Mouse (Mus musculus) heart, adult 9 months (tissue): ENCODE data around the gene Mdp1.
A peak's percentile ranks its signal among the peaks of the same experiment; 100 is the strongest.

Experiments used
- DNase-seq, 2 experiments: peaks; one replicate each; pipeline ENCODE4 v3.0.0; 2022; ENCODE audit warnings: low spot score in 2 of 2

Gene Mdp1

GRCm38 (mm10) chr14:55659960-55660573 lies at the start of gene Mdp1:
Mdp1 (minus strand) TSS chr14:55660508.
- peak; percentile 54 to 70 for DNase-seq

DNA sequence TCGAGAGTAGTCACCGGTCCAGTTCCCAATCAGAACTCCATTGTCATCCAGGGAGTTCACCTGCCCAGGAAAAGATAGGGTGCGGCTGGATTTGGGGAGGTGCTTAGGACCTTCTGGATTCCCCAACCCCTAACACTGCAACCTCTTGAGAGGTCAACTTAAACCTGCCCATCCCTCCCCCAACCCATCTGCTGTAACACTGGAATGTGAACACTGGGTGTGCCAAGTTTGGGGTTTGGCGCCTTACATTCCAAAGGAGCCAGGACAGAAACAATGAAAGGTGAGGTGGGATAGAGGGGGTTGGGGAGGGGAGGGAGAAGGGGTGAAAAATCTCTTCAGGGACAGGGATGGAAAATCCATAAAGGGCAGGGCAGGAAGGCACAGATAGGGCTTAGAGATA lies 49.2 kb upstream of the Mdp1 start:
- no peak for DNase-seq

DNA sequence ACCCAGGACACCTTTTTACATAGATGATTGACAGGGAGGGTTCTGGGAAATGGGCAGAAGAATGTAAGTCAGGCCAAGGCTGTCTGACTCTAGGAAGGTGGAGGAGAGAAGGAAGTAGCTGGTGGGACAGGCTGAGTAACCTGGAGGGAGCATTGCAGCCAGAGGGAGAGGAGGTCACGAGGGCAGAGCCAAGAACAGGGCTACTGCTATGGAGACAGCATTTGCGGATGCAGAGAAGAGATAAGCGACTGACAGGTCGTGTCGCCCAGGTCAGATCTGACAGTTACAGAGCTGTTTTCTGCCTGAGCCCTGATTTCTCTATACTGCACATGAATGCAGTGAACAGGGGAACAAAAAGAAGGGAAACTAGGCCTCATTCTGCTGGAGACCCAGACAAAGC lies 47.1 kb upstream of the Mdp1 start:
- DNase-seq = no peak

GRCm38 (mm10) chr14:55706051-55706600 lies 45.8 kb upstream of the Mdp1 start:
- no peak for DNase-seq

GRCm38 (mm10) chr14:55702761-55703160 lies 42.5 kb upstream of the Mdp1 start:
- no peak for DNase-seq

- no peak for DNase-seq
Measured at GRCm38 (mm10) chr14:55701131-55701530, 40.8 kb upstream of the Mdp1 start.

- no peak for DNase-seq
Measured at GRCm38 (mm10) chr14:55697226-55697625, 36.9 kb upstream of the Mdp1 start.

DNA sequence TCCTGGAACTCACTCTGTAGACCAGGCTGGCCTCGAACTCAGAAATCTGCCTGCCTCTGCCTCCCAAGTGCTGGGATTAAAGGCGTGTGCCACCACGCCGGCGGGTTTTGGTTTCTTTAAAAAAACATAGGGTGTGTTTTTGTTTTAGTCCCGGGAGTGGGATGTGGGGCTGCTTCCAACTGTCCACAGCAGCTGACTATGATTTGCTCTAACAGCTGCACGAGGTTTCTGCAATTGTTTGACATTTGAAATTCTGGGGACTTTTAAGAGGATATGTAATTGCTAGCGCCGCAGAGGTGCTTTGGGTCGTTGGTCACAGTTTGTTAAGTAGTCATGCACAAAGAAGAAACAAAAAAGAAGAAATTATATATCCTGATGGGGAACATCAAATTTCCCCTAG lies 29.1 kb upstream of the Mdp1 start:
- DNase-seq = no peak

- no peak for DNase-seq
Measured at GRCm38 (mm10) chr14:55682118-55682493, 21.8 kb upstream of the Mdp1 start.

- peak; percentile 93 for DNase-seq
Measured at GRCm38 (mm10) chr14:55681160-55682117, 21.1 kb upstream of the Mdp1 start, which contains the start of gene Tinf2. Tinf2 (minus strand) TSS chr14:55681820.

- no peak for DNase-seq
Measured at GRCm38 (mm10) chr14:55677615-55678014, 17.3 kb upstream of the Mdp1 start.

DNA sequence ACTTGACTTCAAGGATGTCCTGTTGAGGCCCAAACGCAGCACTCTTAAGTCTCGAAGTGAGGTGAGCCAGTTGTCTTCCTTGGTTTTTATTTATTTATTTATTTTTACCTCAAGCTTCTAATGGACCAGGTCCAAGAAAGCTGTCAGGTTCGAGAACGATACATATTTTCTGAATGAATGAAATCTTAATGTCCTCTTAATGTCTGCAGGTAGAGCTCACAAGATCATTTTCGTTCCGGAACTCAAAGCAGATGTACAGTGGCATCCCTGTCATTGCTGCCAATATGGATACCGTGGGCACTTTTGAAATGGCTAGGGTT lies 12.4 kb upstream of the Mdp1 start:
- no peak for DNase-seq

- peak; percentile 95 for DNase-seq
Measured at GRCm38 (mm10) chr14:55671833-55672740, 11.8 kb upstream of the Mdp1 start, which contains the start of the genes Gmpr2 and Nedd8. Gmpr2 (plus strand) TSS chr14:55671941. Nedd8 (minus strand) TSS chr14:55672124.

DNA sequence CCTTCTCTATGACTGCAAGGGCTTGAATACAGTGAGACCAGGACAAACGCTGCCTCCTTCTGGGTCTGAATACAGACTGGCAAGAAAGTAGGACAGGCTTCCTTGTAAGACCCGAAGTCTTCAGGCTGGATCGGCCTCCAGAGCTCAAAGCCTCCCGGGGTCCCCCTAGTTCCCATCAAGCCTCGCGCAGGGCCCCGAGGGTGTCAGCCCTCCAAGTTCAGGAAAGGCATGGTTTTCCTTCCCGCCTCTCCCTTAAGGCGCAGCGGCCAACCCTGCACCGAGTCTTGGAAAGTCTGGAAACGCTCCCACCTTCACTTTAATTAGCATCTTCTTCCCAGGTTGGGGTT lies 11.2 kb upstream of the Mdp1 start:
- DNase-seq = no peak

- DNase-seq = no peak
Measured at GRCm38 (mm10) chr14:55660636-55661035, 328 bp upstream of the Mdp1 start.

- DNase-seq = no peak
Measured at GRCm38 (mm10) chr14:55658011-55658410, 2.3 kb downstream of the Mdp1 start.

GRCm38 (mm10) chr14:55656935-55657334 lies 3.4 kb downstream of the Mdp1 start:
- no peak for DNase-seq

GRCm38 (mm10) chr14:55651528-55651927 lies 8.8 kb downstream of the Mdp1 start:
- DNase-seq = no peak

GRCm38 (mm10) chr14:55649884-55650283 lies 10.4 kb downstream of the Mdp1 start, which contains the start of gene Tssk4:
Tssk4 (plus strand) TSS chr14:55650184.
- DNase-seq = no peak

- DNase-seq = no peak
Measured at GRCm38 (mm10) chr14:55644261-55644888, 15.9 kb downstream of the Mdp1 start.
